Mouse (Mus musculus) heart, adult 2 months (tissue): ENCODE measurements around the gene Npvf.

Source experiments
- CTCF ChIP-seq: fragments of 200-600 bp; IDR thresholded peaks from 2 replicates; pipeline ENCODE4 v1.8.1; 2022; ENCODE audit warnings: antibody characterized with exemption, mild to moderate bottlenecking, moderate library complexity
- EP300 ChIP-seq: fragments of 200-500 bp; IDR thresholded peaks from 2 replicates; pipeline ENCODE4 v1.6.1; 2011; ENCODE audit warnings: low read depth, low read length, control low read depth; ENCODE audit not compliant: insufficient read depth
- POLR2A ChIP-seq: fragments of 200-500 bp; IDR thresholded peaks from 2 replicates; pipeline ENCODE4 v1.6.1; 2011; ENCODE audit warnings: mild to moderate bottlenecking, low read depth, low read length, control low read depth; ENCODE audit not compliant: insufficient read depth

DNA sequence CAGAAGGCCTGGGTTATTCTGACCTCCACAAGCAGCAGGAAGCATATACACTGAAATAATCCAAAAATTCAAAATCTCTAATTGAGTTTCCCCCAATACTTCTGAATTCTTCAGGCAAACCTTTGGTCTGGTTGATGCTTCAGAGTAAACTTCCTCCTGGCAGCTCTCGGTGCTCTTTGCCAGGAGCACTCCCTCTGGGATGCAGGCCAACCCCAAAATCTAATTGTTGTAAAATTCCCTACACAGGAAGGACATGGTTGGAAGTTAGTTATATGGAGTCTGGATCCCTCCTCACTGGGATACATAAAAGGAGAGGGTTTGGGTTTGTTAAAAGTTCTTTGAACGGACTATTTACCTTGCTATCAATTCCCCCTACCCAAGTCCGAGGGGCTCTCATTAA, 9.5 kb downstream of the Npvf start:
- TF ChIP-seq CTCF (no peak), EP300 (no peak), POLR2A (no peak)
